9 mouse cellular contexts compared by ENCODE assay signal in genomic region chr1:34536291-34536766, GRCm38 (mm10). TPM values are rescaled to one million over a fixed set of nuclear protein-coding genes. Genes with fewer than 3 reads are reported as not detected.
A peak's percentile ranks its signal among the peaks of the same experiment; 100 is the strongest.
DNase-seq lines count a peak whose midpoint lies in the region; ATAC-seq and TF ChIP-seq lines count a peak whose summit lies in the region.
"Had no signal": no experiment of that assay in that cellular context is flagged by ENCODE, and none has a peak within 500 bp of the region (broad histone marks: within the 10 kb centered on the region; RNA-seq: fewer than 3 reads in every experiment).

No protein-coding gene starts in this region.

- no peak overlapping the region for H3K27ac ChIP-seq in heart, embryonic 16.5 days (ENCODE audit: low read length)
- no peak overlapping the region for H3K27ac ChIP-seq in forebrain, postnatal 0 days (ENCODE audit: low read depth, low read length)
- H3K27ac ChIP-seq in midbrain, embryonic 12.5 days (replicated peaks): no peak overlapping the region

- WGBS in heart, embryonic 16.5 days: 2% methylated on average over 14 of the region's 14 CpGs
- WGBS in forebrain, postnatal 0 days: 2% methylated on average over 14 of the region's 14 CpGs
- WGBS in midbrain, embryonic 12.5 days: under 1% methylated on average over 14 of the region's 14 CpGs

- DNase-seq in heart, adult 18-20 months: no peak
- peak; percentile 30 for DNase-seq in Muller cell, postnatal 12 days (ENCODE audit: inconsistent ontology term)
- DNase-seq in forebrain, postnatal 0 days: peak; percentile 4
- DNase-seq in urinary bladder, postnatal 14 days (ENCODE audit: low spot score): no peak
- DNase-seq in T-cell, adult 2 months (ENCODE audit: low spot score): no peak
- no peak for DNase-seq in gastrocnemius, adult 18-20 months (ENCODE audit: low spot score)

- H3K9me3 ChIP-seq in heart, embryonic 16.5 days (replicated peaks; ENCODE audit: control insufficient read depth, low read length): no peaks in the 10 kb centered on the region
- no peaks in the 10 kb centered on the region for H3K9me3 ChIP-seq in forebrain, postnatal 0 days (ENCODE audit: low read length)
- no peaks in the 10 kb centered on the region for H3K9me3 ChIP-seq in midbrain, embryonic 12.5 days

- no peaks in the 10 kb centered on the region for H3K36me3 ChIP-seq in heart, embryonic 16.5 days (ENCODE audit: control insufficient read depth, insufficient read depth)
- H3K36me3 ChIP-seq in forebrain, postnatal 0 days (ENCODE audit: insufficient read depth): no peaks in the 10 kb centered on the region
- no peaks in the 10 kb centered on the region for H3K36me3 ChIP-seq in midbrain, embryonic 12.5 days

- no peak for TF ChIP-seq CTCF in forebrain, postnatal 0 days (IDR thresholded peaks at IDR 0.05; ENCODE audit: low read depth)

- no peaks in the 10 kb centered on the region for H3K4me1 ChIP-seq in heart, embryonic 16.5 days (ENCODE audit: control insufficient read depth, insufficient read depth, low read length)
- H3K4me1 ChIP-seq in forebrain, postnatal 0 days (ENCODE audit: insufficient read depth): no peaks in the 10 kb centered on the region
- peaks cover 15% of the 10 kb centered on the region for H3K4me1 ChIP-seq in midbrain, embryonic 12.5 days

- ATAC-seq in heart, embryonic 16.5 days (replicated peaks; ENCODE audit: extremely low read depth, insufficient read depth, low FRiP score): no peak
- no peak for ATAC-seq in forebrain, postnatal 0 days
- no peak for ATAC-seq in midbrain, embryonic 12.5 days (ENCODE audit: low FRiP score, low read depth)

- H3K4me2 ChIP-seq in heart, embryonic 16.5 days (ENCODE audit: low read depth, low read length): peak overlapping the region; percentile 39
- peak overlapping the region; percentile 49 for H3K4me2 ChIP-seq in forebrain, postnatal 0 days (ENCODE audit: low read depth)
- peak overlapping the region; percentile 42 for H3K4me2 ChIP-seq in midbrain, embryonic 12.5 days (replicated peaks)

- H3K9ac ChIP-seq in heart, embryonic 16.5 days (ENCODE audit: low read length): no peak overlapping the region
- H3K9ac ChIP-seq in forebrain, postnatal 0 days: no peak overlapping the region
- H3K9ac ChIP-seq in midbrain, embryonic 12.5 days (replicated peaks): no peak overlapping the region

- H3K4me3 ChIP-seq in heart, embryonic 16.5 days (ENCODE audit: low read length): peak overlapping the region; percentile 16; the same call in 1 of the 2 replicates
- H3K4me3 ChIP-seq in forebrain, postnatal 0 days (ENCODE audit: low read depth, low read length): peak overlapping the region; percentile 21; the same call in 1 of the 2 replicates
- peak overlapping the region; percentile 12; the same call in 1 of the 2 replicates for H3K4me3 ChIP-seq in midbrain, embryonic 12.5 days

- peaks cover 11% of the 10 kb centered on the region for H3K27me3 ChIP-seq in heart, embryonic 16.5 days (ENCODE audit: control insufficient read depth, insufficient read depth, low read length)
- H3K27me3 ChIP-seq in forebrain, postnatal 0 days (ENCODE audit: insufficient read depth, low read length): peaks cover 23% of the 10 kb centered on the region
- peaks cover 40% of the 10 kb centered on the region for H3K27me3 ChIP-seq in midbrain, embryonic 12.5 days

RNA-seq across cellular contexts. Expression of gene Cfc1, which starts 0.9 kb away (rescaled TPM):
- not detected in 2 replicates for polyA plus RNA-seq in heart, embryonic 16.5 days (2015; fragmentation: Nextera tagmentation; extraction: Ambion mirVana)
- total RNA-seq in heart, adult 18-20 months (2021): not detected
- total RNA-seq in forebrain, postnatal 0 days (2014; rRNA removed): not detected in 2 replicates
- 0.22 and 0.33 TPM in 2 replicates for polyA plus RNA-seq in forebrain, postnatal 0 days (2015; fragmentation: Nextera tagmentation; extraction: Ambion mirVana)
- not detected in 2 replicates for polyA plus RNA-seq in midbrain, embryonic 12.5 days (2016; fragmentation: Nextera tagmentation; extraction: Ambion mirVana)
- total RNA-seq in gastrocnemius, adult 18-20 months (2021): not detected
- total RNA-seq: liver, adult 2 months had no signal
- polyA plus RNA-seq: liver, adult 2 months had no signal

RNA-seq across cellular contexts. Expression of gene Prss40, which starts 24.4 kb away (rescaled TPM):
- not detected in 2 replicates for polyA plus RNA-seq in heart, embryonic 16.5 days (2015; fragmentation: Nextera tagmentation; extraction: Ambion mirVana)
- total RNA-seq in heart, adult 18-20 months (2021): not detected
- total RNA-seq in forebrain, postnatal 0 days (2014; rRNA removed): not detected in 2 replicates
- polyA plus RNA-seq in forebrain, postnatal 0 days (2015; fragmentation: Nextera tagmentation; extraction: Ambion mirVana): 0.19 TPM in 1 of 2 replicates, not detected in the other
- not detected in 2 replicates for polyA plus RNA-seq in midbrain, embryonic 12.5 days (2016; fragmentation: Nextera tagmentation; extraction: Ambion mirVana)
- not detected for total RNA-seq in gastrocnemius, adult 18-20 months (2021)
- total RNA-seq: liver, adult 2 months had no signal
- polyA plus RNA-seq: liver, adult 2 months had no signal

RNA-seq across cellular contexts. Expression of gene Prss39, which starts 38.1 kb away (rescaled TPM):
- not detected in 2 replicates for polyA plus RNA-seq in heart, embryonic 16.5 days (2015; fragmentation: Nextera tagmentation; extraction: Ambion mirVana)
- total RNA-seq in heart, adult 18-20 months (2021): not detected
- total RNA-seq in forebrain, postnatal 0 days (2014; rRNA removed): not detected in 2 replicates
- not detected in 2 replicates for polyA plus RNA-seq in forebrain, postnatal 0 days (2015; fragmentation: Nextera tagmentation; extraction: Ambion mirVana)
- not detected in 2 replicates for polyA plus RNA-seq in midbrain, embryonic 12.5 days (2016; fragmentation: Nextera tagmentation; extraction: Ambion mirVana)
- total RNA-seq in gastrocnemius, adult 18-20 months (2021): not detected
- total RNA-seq: liver, adult 2 months had no signal
- polyA plus RNA-seq: liver, adult 2 months had no signal

RNA-seq across cellular contexts. Expression of gene Amer3, which starts 43.1 kb away (rescaled TPM):
- polyA plus RNA-seq in heart, embryonic 16.5 days (2015; fragmentation: Nextera tagmentation; extraction: Ambion mirVana): 0.04 and 0.07 TPM in 2 replicates
- total RNA-seq in heart, adult 18-20 months (2021): not detected
- total RNA-seq in forebrain, postnatal 0 days (2014; rRNA removed): 58.0 and 68.5 TPM in 2 replicates
- 18.6 and 25.0 TPM in 2 replicates for polyA plus RNA-seq in forebrain, postnatal 0 days (2015; fragmentation: Nextera tagmentation; extraction: Ambion mirVana)
- polyA plus RNA-seq in midbrain, embryonic 12.5 days (2016; fragmentation: Nextera tagmentation; extraction: Ambion mirVana): 11.0 and 11.4 TPM in 2 replicates
- total RNA-seq in gastrocnemius, adult 18-20 months (2021): not detected
- total RNA-seq: liver, adult 2 months had no signal
- polyA plus RNA-seq: liver, adult 2 months had no signal

Comparison
In these comparisons a context has a peak if more than half of its experiments do, and no peak if none do; other contexts are left out.
1. DNase-seq: peak in Muller cell, postnatal 12 days (single experiment) and forebrain, postnatal 0 days (single experiment); none in heart, adult 18-20 months (0 of 2), urinary bladder, postnatal 14 days (single experiment), T-cell, adult 2 months (single experiment) and gastrocnemius, adult 18-20 months (single experiment).
2. Peak in every context shown above with its lines, with median percentiles within 50 percentile points of each other: H3K4me2 ChIP-seq and H3K4me3 ChIP-seq.